Mouse (Mus musculus) lung, embryonic 14.5 days (tissue): Measurements from ENCODE around the gene Rasgef1c. TPM values are rescaled to one million over a fixed set of nuclear protein-coding genes. Genes with fewer than 3 reads are reported as not detected.

Experiments used
- ATAC-seq: fragments of 200-750 bp; cut with Nextera tagmentation; 2 replicates; pipeline ENCODE4 v1.8.0; 2017; ENCODE audit warnings: mild to moderate bottlenecking, moderate TSS enrichment, moderate library complexity; ENCODE audit not compliant: insufficient read depth
- DNase-seq: peaks from one replicate; pipeline ENCODE4 v3.0.0-alpha.2; 2015
- H3K27ac ChIP-seq: fragments of 300-500 bp; sonication (generic); 2 replicates; pipeline ENCODE4 v1.5.1; 2014; ENCODE audit warnings: low read depth, mild to moderate bottlenecking, moderate library complexity
- H3K27me3 ChIP-seq: fragments of 300-500 bp; sonication (generic); 2 replicates; pipeline ENCODE4 v1.6.1; 2014; ENCODE audit warnings: low read length, control low read depth; ENCODE audit not compliant: insufficient read depth
- H3K36me3 ChIP-seq: fragments of 300-500 bp; sonication (generic); 2 replicates; pipeline ENCODE4 v1.6.1; 2014; ENCODE audit warnings: control low read depth; ENCODE audit not compliant: insufficient read depth
- H3K4me1 ChIP-seq: fragments of 300-500 bp; sonication (generic); 2 replicates; pipeline ENCODE4 v1.6.1; 2014; ENCODE audit warnings: antibody characterized with exemption, control low read depth; ENCODE audit not compliant: insufficient read depth
- H3K4me2 ChIP-seq: fragments of 300-500 bp; sonication (generic); 2 replicates; pipeline ENCODE4 v1.6.1; 2014; ENCODE audit warnings: mild to moderate bottlenecking
- H3K4me3 ChIP-seq: fragments of 300-500 bp; sonication (generic); 2 replicates; pipeline ENCODE4 v1.5.1; 2014; ENCODE audit warnings: low read depth, low read length
- H3K9ac ChIP-seq: fragments of 300-500 bp; sonication (generic); 2 replicates; pipeline ENCODE4 v1.6.1; 2014
- H3K9me3 ChIP-seq: fragments of 300-500 bp; sonication (generic); 2 replicates; pipeline ENCODE4 v1.6.1; 2016; ENCODE audit warnings: low read depth, low read length, control low read depth
- CTCF ChIP-seq: IDR thresholded peaks from 2 replicates; pipeline ENCODE4 v1.5.1; 2016; ENCODE audit warnings: antibody characterized with exemption, low read depth
- WGBS: fragments of 180-500 bp; shearing (Covaris S2); extraction: QIAGEN DNeasy Blood & Tissue Kit; methylation state at CpG from one replicate; pipeline ENCODE4 v1.1.7; 2014; 5-methylcytosine and 5-hydroxymethylcytosine counted together
- polyA plus RNA-seq: library from polyadenylated mRNA; unstranded; fragments of >200 nt; fragmentation: Nextera tagmentation; extraction: Ambion mirVana; gene quantifications from 2 replicates; pipeline ENCODE4 v1.2.1, GENCODE M21; 2014

The Rasgef1c gene
- polyA plus RNA-seq, 1 experiment from 2014 or later, result 0.09 TPM

DNA sequence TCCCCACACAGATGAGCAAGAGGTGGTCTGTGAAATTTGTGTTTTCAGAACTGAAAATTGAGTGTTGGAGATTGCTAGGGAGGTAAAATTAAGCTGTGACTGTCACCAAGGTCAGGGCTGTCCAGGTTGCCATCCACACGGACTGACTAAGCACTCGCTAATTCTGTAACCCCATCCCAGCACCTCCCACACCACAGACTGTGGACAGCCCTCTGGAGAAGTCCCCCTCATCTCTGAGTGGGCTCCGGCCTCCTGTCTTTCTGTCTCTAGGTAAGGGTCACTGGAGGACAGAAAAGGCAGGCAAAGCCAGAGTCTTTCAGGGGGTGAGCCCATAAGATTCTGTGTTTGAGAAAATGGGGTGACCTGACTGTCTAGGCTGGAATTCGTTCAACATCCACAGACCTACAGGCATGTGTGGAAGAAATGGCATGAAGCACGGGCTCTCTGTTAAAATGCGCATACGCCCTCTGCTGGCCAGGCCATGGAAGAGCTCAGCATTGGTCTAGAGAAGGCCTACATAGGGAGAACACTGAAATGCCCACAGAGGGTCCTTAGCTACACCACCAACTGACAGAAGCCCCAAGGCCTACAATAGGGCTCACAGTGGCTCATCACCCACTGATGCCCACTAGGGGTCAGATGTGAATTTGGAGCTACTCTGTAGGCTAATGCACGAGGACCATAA is 54.1 kb downstream of the Rasgef1c start:
- TF ChIP-seq CTCF, result peak; percentile 93
- H3K9ac ChIP-seq, result no peak overlapping the region
- ATAC-seq, result peak; percentile 71; the same call in 1 of the 2 replicates
- DNase-seq, result peak; percentile 90
- no peaks in the 10 kb centered on the region for H3K36me3 ChIP-seq
- H3K4me2 ChIP-seq, result no peak overlapping the region
- no peak overlapping the region for H3K27ac ChIP-seq
- no peaks in the 10 kb centered on the region for H3K27me3 ChIP-seq
- no peaks in the 10 kb centered on the region for H3K4me1 ChIP-seq
- WGBS, result 28% methylated on average over 8 of the region's 8 CpGs
- no peaks in the 10 kb centered on the region for H3K9me3 ChIP-seq
- H3K4me3 ChIP-seq, result no peak overlapping the region

DNA sequence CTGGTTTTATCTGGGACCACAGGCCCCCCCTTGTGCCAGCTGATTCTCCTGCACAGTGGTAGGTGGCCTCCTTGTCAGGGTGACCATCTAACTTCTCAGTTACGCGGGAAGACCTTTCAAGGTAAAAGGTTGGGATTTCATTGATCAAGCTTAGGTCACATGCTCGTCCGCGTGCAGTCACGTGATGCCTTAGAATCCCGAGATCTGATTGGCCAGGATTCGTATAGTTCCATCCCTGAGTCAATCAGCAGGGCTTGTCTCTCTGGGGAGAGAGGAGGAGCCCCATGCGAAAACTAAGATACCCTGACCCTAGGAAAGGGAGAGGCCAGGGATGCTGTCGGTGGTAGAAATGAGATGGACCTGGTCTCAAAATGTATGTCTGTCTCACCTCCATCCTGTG is 56.4 kb downstream of the Rasgef1c start:
- no peak for TF ChIP-seq CTCF
- Histone ChIP-seq H3K4me3 (no peak overlapping the region), H3K9ac (no peak overlapping the region), H3K27ac (no peak overlapping the region), H3K9me3 (no peaks in the 10 kb centered on the region), H3K27me3 (no peaks in the 10 kb centered on the region), H3K4me1 (no peaks in the 10 kb centered on the region), H3K4me2 (no peak overlapping the region), H3K36me3 (no peaks in the 10 kb centered on the region)
- no peak for DNase-seq
- 80% methylated on average over 10 of the region's 10 CpGs for WGBS
- no peak for ATAC-seq

DNA sequence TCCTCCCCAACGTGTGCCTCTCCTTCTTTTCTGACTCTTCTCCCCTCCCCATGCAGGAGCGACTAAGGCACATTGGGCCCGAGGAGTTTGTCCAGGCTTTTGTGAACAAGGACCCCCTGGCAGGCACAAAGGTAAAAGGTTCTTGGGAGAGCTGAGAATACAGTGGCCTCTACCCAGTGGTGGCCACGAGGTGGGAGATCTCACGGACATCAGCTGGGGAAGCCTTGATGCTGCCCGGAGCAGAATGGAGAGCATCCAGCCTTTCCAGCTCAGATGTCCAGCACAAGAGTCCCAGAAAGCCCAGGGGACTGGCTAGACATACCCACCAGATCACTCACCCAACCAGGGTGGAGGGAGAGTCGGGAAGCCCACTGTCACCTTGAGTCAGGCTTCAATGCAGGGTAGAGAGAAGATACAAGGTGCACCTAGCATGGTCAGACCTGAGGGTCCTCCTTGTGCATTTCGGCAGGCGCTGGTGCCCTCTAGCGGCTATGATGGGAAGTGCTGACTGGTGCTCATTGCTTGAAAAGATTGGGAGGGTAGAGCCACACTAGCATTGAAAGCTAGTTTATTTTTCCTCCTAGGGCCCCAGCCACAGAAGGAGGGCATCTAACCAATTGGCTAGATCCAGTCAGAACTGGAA is 59.6 kb downstream of the Rasgef1c start:
- no peaks in the 10 kb centered on the region for H3K27me3 ChIP-seq

GRCm38 (mm10) chr11:49965320-49965719 is 63.7 kb downstream of the Rasgef1c start:
- DNase-seq (no peak), ATAC-seq (no peak)
- Histone ChIP-seq H3K9ac (no peak overlapping the region), H3K4me3 (no peak overlapping the region), H3K4me2 (no peak overlapping the region), H3K27ac (no peak overlapping the region), H3K36me3 (no peaks in the 10 kb centered on the region), H3K4me1 (no peaks in the 10 kb centered on the region), H3K27me3 (no peaks in the 10 kb centered on the region), H3K9me3 (no peaks in the 10 kb centered on the region)
- WGBS, result 53% methylated on average over 3 of the region's 3 CpGs
- no peak for TF ChIP-seq CTCF

More for the DNA sequence above, 59.6 kb downstream of the Rasgef1c start:
- Histone ChIP-seq H3K4me3 (no peak overlapping the region), H3K4me1 (no peaks in the 10 kb centered on the region), H3K36me3 (no peaks in the 10 kb centered on the region), H3K9me3 (no peaks in the 10 kb centered on the region), H3K4me2 (no peak overlapping the region), H3K9ac (no peak overlapping the region), H3K27ac (no peak overlapping the region)
- WGBS, result 35% methylated on average over 10 of the region's 10 CpGs
- TF ChIP-seq CTCF, result peak; percentile 93
- DNase-seq, result peak; percentile 89
- ATAC-seq, result no peak; the same call in 1 of the 2 replicates

DNA sequence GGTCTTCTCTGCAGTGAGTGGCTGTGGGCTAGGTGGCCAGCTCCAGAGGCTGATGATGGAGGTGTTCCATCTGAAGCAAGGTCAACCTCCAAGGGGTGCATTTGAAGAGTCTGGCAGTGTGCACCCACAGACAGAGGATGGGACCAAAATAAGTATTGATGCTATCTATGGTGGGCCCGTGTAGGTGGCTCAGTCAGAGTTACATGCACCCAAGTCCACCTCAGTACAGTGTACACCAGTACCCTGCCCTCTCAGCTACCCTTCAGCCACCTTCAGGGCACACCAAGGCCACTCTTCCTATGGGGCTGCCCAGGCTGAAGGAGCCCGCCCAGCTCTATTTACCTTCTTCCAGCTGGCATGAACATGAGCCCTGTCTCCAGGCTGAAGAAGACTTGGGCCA is 68.1 kb downstream of the Rasgef1c start:
- H3K4me3 ChIP-seq, result no peak overlapping the region
- no peaks in the 10 kb centered on the region for H3K4me1 ChIP-seq
- no peak overlapping the region for H3K4me2 ChIP-seq
- no peak for DNase-seq
- H3K36me3 ChIP-seq, result no peaks in the 10 kb centered on the region
- no peak overlapping the region for H3K9ac ChIP-seq
- WGBS, result 86% methylated on average over 2 of the region's 2 CpGs
- no peaks in the 10 kb centered on the region for H3K9me3 ChIP-seq
- H3K27me3 ChIP-seq, result no peaks in the 10 kb centered on the region
- no peak for ATAC-seq
- no peak for TF ChIP-seq CTCF
- no peak overlapping the region for H3K27ac ChIP-seq

- Histone ChIP-seq H3K27ac (no peak overlapping the region), H3K27me3 (no peaks in the 10 kb centered on the region), H3K9ac (no peak overlapping the region), H3K4me1 (no peaks in the 10 kb centered on the region), H3K4me3 (no peak overlapping the region), H3K9me3 (no peaks in the 10 kb centered on the region), H3K4me2 (no peak overlapping the region), H3K36me3 (no peaks in the 10 kb centered on the region)
- no peak for DNase-seq
- WGBS, result 82% methylated on average over 10 of the region's 10 CpGs
- ATAC-seq, result no peak
- TF ChIP-seq CTCF, result no peak
These were observed 72.2 kb downstream of the Rasgef1c start for GRCm38 (mm10) chr11:49973657-49974340.

GRCm38 (mm10) chr11:49974675-49975074 is 73.0 kb downstream of the Rasgef1c start:
- Histone ChIP-seq H3K27ac (no peak overlapping the region), H3K4me1 (no peaks in the 10 kb centered on the region), H3K36me3 (no peaks in the 10 kb centered on the region), H3K9ac (no peak overlapping the region), H3K9me3 (no peaks in the 10 kb centered on the region), H3K4me2 (no peak overlapping the region), H3K27me3 (no peaks in the 10 kb centered on the region), H3K4me3 (no peak overlapping the region)
- ATAC-seq (no peak), DNase-seq (no peak)
- WGBS, result 61% methylated on average over 1 of the region's 1 CpGs
- TF ChIP-seq CTCF, result no peak
